Mouse (Mus musculus) WW6 (cell line): ENCODE measurements around the gene Hoxc10.

ENCODE experiments used
- DNase-seq: peaks from one replicate; pipeline ENCODE4 v3.0.0-alpha.2; 2013; ENCODE audit warnings: low read depth, low spot score

Gene Hoxc10

GRCm38 (mm10) chr15:102943468-102943813, 23.2 kb upstream of the Hoxc10 start:
- no peak for DNase-seq

DNA sequence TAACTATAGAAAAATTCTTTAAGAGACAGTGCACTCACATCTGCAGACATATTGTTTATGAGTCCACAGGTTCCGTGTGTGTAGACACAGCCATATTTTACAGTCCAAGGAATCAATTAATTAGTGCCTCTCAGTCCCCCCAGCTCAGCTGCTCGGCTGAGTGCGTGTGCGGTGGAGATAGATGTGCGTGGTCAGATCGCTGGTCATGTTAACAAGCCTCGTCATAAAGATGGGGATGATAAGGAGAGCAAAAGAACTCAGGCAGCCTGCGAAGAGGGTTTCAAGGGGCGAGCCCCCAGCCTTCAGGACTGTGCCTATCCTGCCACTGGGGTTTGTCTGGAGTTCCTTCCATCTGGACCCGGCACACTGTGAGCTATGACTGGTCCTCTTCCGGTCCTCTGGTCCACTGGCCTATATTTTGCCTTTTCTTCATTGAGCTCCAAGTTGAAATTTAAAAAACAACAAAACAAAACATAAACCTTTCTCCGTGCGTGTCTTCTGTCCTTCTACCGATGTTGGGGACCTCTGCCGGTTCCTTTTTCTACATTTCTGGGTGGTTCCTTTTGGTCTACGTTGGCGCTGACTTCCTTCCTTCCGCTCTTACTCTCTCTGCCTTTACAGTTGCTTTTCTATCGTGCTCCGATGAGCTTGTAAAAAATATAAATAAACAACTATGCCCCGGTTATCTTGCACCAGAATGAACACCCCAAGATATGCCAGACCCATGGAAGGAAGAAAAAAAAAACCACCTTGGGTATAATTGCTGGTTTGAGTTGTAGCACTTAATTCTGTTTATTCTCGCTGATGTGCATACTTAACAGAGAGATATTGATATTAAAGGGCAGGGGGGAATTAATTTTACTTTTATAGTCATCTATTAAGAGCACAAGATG, 21.2 kb upstream of the Hoxc10 start:
- DNase-seq: no peak

GRCm38 (mm10) chr15:102947276-102947675, 19.3 kb upstream of the Hoxc10 start:
- DNase-seq: no peak

GRCm38 (mm10) chr15:102948842-102949241, 17.8 kb upstream of the Hoxc10 start:
- DNase-seq: no peak

- DNase-seq: no peak
These were observed 16.9 kb upstream of the Hoxc10 start for GRCm38 (mm10) chr15:102949696-102950095.

DNA sequence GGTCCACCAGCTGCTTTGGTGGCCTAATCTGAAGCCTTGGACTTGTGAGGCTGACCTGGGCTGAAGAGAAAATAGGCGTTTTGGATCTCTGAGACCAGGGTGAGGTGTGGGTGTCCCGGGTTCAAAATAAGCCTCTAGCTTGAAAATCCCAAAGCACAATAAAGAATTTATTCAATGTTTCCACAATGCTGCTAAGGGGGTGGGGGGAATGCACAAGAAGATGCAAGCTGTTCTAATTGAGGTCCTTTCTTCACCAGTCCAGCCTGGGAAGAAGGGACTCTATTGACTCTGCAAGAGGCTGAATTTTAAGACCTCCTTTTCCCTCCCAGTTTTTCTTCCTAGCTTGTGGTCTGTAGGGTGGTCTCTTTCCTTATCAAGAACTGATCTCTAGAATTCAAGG, 15.7 kb upstream of the Hoxc10 start:
- no peak for DNase-seq

DNA sequence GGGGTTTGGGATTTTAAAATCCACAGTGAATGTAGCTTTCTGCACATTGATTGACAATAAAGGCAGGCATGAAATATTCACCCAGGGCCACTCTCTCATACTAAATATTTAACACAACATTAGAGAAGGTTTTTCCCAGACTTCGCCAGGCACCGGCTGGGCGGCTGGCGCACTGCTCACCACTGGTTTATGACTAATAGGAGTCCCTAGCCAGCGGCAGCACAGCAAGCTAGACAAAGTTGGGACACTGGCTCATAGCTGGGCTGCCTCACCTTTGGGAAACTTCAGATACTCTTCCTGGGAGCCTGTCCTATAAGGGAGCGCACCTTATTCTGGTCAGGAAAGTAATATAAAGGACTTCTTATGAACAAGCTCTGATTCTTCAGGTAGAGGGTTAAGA, 13.0 kb upstream of the Hoxc10 start:
- DNase-seq: no peak

- no peak for DNase-seq
These were observed 12.2 kb upstream of the Hoxc10 start, which contains the start of gene Hoxc11 for GRCm38 (mm10) chr15:102954192-102955006. TSS of gene Hoxc11 (plus strand) at chr15:102954427.

DNA sequence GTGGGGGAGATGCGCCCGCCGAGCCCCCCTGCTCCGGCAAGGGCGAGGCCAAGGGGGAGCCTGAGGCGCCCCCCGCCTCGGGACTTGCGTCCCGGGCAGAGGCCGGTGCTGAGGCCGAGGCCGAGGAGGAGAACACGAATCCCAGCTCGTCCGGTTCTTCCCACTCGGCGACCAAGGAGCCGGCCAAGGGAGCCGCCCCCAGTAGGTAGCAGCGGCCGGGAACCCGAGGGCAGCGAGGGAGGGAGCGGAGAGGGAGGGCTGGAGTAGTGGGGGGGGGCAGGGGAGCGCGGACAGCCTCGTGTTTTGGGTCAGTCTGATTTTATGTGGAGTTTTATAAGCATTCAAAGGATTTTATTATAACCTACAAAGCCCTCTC, 11.6 kb upstream of the Hoxc10 start:
- DNase-seq: no peak

- DNase-seq: no peak
These were observed 10.6 kb upstream of the Hoxc10 start for GRCm38 (mm10) chr15:102955833-102956640.

DNA sequence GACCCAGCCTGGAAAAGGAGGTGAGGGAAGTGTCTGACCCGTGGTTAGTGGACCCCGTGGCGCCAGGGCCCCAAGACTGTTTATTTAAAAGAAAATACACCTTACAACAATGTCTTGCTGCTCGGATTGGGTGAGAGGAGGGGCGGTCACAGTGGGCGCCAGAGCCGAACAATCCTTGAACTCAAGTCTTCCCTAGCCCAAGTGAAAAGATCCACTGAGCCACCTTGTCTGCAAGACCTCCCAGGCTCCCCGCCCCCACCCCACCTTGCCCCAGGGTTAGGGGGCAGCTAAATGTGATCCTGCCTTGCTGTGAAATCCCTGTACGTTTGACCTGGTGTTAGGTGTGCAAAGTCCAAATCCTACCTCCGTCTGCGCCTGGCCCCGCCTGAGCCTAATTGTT, 9.7 kb upstream of the Hoxc10 start:
- DNase-seq: no peak

DNA sequence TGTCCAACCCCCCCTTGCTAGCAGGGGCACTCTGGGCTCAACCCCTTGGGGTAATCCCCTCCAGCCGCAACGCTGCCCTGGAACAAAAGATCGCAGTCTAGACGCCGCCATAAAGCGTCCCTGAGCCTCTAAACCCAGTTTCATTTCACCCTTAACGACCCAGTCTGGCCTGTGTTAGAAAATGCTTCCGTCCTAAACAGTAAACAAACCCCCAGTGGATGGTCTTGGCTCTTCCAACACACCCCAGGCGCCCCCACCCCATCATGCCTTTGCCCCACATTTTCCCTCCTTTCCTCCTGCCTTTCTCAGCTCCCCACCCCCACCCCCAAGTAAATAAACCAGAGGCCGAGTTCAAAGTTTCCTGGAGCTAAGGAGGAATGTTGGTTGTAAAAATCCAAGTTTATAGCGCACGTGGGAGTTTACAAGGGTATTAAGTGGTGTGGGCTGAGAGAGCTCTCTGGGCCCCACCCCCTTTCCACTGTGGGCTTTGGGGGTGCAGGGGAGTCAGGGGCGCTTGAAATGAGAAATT, 6.9 kb upstream of the Hoxc10 start:
- DNase-seq: no peak

DNA sequence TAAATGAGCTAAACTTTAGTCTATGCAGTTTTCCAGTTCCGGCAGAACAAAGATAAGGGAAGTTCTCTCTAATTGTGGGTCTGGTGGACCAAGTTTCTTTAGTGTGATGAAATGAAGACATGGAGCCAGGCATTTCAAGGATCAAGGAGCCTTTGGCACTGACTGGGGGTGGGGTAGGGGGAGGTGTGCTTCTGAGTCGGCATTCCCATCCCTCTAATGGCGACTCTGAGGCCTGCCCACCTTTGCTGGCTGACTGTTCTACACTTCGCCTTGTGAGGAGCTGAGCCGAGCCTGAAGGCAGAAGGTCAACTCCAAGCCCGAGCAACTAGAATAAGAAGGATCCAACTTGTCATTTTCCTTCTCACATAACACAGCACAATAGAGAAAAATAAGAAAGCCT, 4.9 kb upstream of the Hoxc10 start:
- no peak for DNase-seq

DNA sequence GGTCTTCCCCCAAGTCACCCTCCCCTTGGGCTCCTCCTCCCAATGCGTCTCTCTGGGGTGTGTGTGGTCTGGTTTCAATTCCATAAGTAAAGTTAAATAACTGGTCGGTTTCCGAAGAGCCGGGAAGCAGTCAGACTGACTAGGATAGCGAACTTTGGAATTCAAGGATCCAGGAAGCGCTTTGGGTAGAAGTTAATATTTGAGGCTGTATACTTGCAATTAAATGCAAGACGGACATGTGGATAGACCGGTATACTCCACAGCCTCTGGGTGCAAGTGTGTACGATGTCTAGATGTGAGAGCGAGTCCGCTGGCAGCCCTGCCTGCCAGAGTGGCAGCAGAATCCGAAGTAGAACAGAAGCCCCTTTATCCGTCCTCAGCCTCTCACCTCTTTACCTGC, 4.1 kb upstream of the Hoxc10 start:
- DNase-seq: no peak

- no peak for DNase-seq
These were observed 3.3 kb upstream of the Hoxc10 start for GRCm38 (mm10) chr15:102963259-102963658.

- no peak for DNase-seq
These were observed 2.6 kb upstream of the Hoxc10 start for GRCm38 (mm10) chr15:102963671-102964640.

GRCm38 (mm10) chr15:102965003-102965891, 1.3 kb upstream of the Hoxc10 start:
- no peak for DNase-seq

- DNase-seq: no peak
These were observed 462 bp upstream of the Hoxc10 start for GRCm38 (mm10) chr15:102965892-102966775.

DNA sequence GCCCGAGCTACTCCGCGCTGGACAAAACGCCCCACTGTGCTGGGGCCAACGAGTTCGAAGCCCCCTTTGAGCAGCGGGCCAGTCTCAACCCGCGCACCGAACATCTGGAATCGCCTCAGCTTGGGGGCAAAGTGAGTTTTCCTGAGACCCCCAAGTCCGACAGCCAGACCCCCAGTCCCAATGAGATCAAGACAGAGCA, 615 bp downstream of the Hoxc10 start, which contains the start of gene Hoxc5:
TSS of gene Hoxc5 (plus strand) at position 132 of the 199 bp plus-strand sequence.
- no peak for DNase-seq
